Mouse (Mus musculus) layer of hippocampus, adult 8-10 months (tissue): Measurements from ENCODE around the gene Il1rap. TPM values are rescaled to one million over a fixed set of nuclear protein-coding genes. Genes with fewer than 3 reads are reported as not detected.

Source experiments
- DNase-seq, 2 experiments: peaks; one replicate each; pipeline ENCODE4 v3.0.0; 2022; ENCODE audit warnings: low spot score in 2 of 2
- total RNA-seq, 4 experiments: library from RNA; stranded (reverse); gene quantifications; 2 replicates each; pipeline ENCODE4 v1.2.4; 2022

The Il1rap gene
- total RNA-seq, 4 experiments from 2014 or later: 59.4 to 67.3 (median 60.2) TPM

GRCm38 (mm10) chr16:26612499-26613220 lies 31.2 kb downstream of the Il1rap start:
- DNase-seq: no peak

DNA sequence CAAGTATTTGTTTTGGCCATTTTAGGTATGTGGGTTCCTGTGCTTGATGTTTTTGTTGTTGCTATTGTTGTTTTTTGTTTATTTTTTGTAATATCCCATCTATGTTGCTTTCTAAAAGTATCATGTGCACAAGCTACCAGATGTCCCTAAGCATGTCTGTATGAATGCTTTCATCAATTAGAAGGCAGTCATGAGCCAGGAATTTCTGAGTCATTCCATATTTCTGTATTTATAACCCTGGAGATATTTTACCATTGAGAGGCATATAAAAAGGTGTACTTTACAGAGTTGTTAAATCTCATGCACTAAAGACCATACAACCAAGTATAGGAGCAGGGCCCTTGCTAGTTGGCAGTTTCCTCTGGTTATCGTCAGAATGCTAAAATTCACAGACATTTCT lies 41.6 kb downstream of the Il1rap start:
- DNase-seq: no peak

GRCm38 (mm10) chr16:26626065-26626464 lies 44.6 kb downstream of the Il1rap start:
- peak; percentile 25 to 26 for DNase-seq

GRCm38 (mm10) chr16:26634800-26635199 lies 53.3 kb downstream of the Il1rap start:
- no peak for DNase-seq

DNA sequence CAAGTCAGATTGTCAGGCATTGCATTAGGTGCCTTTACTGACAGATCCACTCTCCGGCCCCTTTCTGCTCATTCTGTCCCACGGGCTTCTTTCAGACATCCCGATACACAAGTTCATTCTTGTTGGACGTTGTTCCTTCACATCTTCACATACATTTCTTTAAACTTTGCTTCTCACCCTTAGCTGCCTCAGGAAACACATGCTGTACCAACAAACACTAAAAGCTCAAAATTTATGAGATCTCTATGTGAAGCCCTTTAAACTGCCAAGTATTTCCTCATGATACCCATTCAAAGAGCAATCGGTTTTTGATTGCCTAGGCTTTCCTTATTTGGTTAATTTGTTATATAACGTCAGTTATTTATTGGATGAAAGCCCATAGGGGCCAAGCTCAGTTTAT lies 61.6 kb downstream of the Il1rap start:
- no peak for DNase-seq

GRCm38 (mm10) chr16:26646066-26646465 lies 64.6 kb downstream of the Il1rap start:
- no peak for DNase-seq

DNA sequence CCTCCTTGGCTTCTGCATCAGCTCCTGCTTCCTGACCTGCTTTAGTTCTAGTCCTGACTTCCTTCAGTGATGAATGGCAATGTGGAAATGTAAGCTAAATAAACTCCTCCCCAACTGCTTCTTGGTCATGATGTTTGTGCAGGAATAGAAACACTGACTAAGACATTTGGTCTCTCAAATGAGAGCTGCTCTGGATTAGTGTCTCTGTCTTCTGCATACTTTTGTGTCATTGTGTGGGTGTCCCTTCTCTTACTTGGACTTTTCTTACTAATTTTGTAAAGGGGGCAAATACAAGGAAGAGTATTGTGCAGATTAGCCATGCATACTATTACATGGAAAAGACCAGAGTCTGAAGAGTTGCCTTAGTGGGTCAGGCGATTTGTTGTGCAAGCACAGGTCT lies 65.5 kb downstream of the Il1rap start:
- no peak for DNase-seq

DNA sequence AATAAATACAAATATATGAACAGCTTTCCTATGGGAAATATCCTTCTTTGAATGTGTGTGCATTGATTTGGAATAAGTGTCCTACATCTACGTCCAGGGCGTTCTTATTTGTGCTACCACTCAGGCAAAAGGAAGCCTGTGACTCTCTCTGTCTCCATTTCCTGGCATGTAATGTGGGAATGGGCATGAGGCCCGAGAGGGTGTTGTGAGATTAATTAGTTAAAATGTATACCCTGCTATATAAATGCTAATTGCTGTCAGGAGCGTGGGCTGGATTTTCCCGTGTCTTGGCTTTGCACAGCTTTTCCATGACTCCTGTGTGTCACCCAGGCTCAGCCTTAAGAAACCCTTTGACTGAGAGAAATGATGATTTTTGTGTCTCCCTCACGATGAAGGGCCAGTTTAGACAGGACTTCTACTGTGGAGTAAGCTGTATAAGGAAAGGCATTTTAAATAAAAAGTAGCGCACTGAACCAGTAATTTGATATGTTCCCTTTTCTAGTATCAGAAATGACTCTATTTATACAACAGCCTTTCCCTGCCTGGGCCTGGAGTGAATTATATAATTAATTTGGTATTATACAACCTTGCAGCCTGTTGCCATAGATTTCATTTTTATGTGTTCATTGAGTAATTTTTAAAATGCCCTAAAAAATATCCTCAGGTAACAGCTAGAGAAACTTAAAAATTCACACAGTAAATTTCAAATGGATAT lies 81.4 kb downstream of the Il1rap start:
- DNase-seq: no peak

GRCm38 (mm10) chr16:26666401-26666800 lies 84.9 kb downstream of the Il1rap start:
- peak; percentile 22 to 40 for DNase-seq

GRCm38 (mm10) chr16:26669081-26669480 lies 87.6 kb downstream of the Il1rap start:
- no peak for DNase-seq

- no peak for DNase-seq
These were observed 98.9 kb downstream of the Il1rap start for GRCm38 (mm10) chr16:26680381-26680780.

DNA sequence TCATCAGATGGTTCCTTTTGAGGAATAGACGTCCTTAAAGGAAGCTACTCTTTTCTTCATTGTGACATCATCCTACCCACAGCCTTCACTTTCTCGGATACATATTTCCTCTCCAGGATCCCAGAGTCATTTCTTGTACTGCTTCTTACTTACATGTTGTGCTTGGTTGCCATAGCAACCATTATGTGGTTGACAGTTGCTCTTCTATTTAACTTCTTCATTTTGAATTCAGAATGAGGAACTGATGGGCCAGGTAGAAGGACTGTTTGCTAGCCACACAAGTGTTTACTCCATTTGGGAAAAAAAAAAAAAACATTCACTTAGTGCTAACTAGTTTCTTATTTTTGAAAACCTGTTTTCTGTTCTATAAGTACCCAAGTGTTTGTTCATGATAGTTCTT lies 108.3 kb downstream of the Il1rap start:
- DNase-seq: no peak

- DNase-seq: no peak
These were observed 109.8 kb downstream of the Il1rap start for GRCm38 (mm10) chr16:26691294-26691693.

DNA sequence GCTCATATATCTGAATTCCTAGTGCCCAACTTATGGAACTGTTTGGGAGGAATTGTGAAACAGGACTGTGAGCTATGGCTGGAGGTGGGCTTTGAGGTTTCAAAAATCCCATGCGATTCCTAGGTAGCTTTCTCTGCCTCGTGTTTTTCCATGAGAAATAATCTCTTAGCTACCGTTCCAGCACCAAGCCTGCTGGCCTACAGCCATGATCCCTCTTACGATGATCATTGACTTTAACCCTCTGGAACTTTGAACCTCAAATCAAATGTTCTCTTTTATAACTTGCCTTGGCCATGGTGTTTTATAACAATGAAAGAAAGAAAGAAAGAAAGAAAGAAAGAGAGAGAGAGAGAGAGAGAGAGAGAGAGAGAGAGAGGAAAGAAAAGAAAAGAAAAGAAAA lies 116.6 kb downstream of the Il1rap start:
- no peak for DNase-seq

DNA sequence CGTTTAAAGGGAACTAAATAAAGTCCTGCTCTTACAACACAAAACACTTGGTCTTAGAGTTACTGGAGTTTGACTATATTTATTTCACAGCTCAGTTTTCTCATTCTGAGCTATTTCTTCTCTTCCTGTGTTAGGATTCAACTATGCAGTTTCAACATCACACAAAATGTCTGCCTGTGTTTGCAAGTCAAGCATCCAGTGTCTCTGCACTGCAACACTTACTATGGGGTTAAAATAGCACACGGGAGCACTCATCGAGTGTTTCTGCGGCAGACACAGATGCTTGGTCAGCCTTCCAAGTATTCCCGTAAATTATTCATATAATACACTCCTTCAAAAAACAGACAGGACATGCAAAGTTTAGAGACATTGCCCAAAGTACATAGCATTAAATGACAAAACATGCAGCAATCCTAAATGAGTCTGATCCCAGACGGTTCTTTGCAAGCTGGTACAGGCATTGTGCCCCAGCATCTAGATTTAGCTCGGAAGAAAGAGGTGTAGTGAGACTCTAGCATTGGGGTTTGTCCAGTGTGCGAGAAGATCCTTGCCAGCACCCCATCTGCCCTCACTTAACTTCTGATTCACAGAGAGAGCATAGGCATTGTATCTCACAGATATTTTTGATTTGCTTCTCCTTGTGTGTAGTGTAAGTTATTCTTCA lies 119.1 kb downstream of the Il1rap start:
- no peak for DNase-seq

DNA sequence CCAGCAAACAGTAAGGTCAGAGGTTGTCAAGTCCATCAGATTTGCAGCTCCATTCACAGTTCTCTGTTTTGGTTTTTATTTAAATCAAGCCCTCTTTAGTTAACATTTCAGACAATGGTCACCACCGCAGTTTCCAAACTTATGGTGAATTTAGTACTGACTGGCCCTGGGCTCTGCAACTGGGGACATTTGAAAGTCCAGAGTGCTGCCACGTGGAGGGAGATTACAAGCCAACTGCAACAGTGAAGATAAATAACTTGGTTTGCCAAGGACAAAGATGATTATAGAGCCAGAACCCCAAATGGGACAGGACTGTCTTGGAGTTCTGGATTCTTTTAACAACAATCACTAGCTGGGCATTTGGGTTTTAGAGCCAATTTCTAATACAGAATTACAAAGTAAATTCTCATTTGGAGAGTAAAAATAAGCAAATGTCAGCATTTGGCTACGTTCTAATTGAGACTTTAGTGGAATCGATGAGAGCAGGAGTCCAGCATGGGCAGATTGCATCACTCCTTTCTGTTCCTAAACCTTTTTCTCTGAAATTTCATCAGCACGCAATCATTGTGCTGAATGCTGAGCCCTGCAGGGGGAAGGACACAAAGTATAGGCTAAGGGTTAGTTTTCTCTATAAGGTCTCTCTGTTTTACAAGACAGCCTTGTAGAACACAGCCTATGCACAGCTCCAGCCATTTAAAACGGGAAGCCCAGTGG lies 124.3 kb downstream of the Il1rap start:
- no peak for DNase-seq

DNA sequence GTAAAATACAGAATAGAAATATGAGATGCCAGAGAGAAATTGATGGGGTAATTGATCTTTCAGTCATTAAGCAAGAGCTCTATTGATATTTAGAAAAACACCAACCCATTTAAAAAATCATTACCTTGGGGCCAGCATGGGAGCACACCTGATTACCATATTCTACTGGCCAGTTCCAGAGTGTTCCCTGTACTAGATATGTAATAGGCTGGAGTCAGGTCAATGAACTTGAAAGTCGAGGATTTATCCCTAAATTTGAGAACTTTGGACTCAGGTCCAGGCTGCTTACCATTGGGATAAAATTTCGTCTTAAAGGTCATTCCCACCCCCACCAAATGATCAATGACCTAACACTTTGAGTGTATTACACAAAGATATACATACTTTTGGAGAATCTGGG lies 125.0 kb downstream of the Il1rap start:
- no peak for DNase-seq

DNA sequence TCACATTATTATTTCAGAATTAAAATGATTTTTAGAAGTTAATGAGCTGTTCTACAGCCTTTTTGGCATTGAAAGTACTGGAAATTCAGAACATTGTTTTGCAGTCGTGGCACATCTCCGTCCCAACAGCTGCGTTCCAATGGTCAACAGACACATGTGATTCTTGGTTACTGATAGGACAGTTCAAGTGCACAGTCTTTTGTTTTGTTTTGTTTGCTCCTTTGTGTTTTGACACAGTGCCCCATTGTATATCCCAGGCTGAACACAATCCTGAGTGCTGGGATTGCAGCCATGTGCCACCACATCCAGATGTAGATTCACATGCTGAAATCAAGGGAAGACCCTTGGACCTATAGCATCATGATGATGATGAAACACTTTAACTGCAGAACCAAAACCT lies 129.4 kb downstream of the Il1rap start:
- DNase-seq: peak; percentile 25 to 48

GRCm38 (mm10) chr16:26713538-26714316 lies 132.2 kb downstream of the Il1rap start:
- no peak for DNase-seq

- DNase-seq: peak in 1 of 2 experiments; percentile 24
These were observed 141.0 kb downstream of the Il1rap start for GRCm38 (mm10) chr16:26722464-26722863.
